Mouse (Mus musculus): Measurements from ENCODE around the gene Tpx2. TPM values are rescaled to one million over a fixed set of nuclear protein-coding genes. Genes with fewer than 3 reads are reported as not detected.

Tpx2 gene
- 14.0 and 17.7 TPM in 2 replicates for polyA plus RNA-seq (2015; fragmentation: Nextera tagmentation; extraction: Ambion mirVana)

DNA sequence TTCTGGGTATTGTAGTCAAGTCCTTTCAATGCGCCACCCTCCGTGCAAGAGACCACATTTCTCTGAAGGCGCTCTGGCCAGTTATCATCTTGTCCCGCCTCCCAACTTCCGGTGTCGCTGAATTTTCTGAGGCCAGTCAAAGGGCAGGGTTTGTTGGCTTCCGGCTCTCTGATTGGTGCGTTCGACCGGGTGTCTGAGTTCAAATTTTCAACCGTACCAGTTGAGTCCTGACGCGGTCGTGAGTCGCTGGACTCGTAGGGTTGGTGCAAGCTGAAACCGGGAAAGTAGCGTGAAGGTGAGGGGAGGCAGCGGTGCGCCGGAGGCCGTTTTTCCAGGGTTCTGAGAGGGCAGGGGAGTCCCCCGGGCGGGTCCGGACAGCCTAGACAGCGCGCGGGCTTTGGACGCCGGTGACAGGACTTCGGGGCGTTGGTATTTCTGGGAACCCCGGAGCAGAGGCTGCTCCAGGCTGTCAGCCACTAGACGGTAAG lies at the start of gene Tpx2:
TSS of gene Tpx2 (plus strand) at position 150 of the 488 bp plus-strand sequence.
- Histone ChIP-seq H3K9me3 (ENCODE audit: control insufficient read depth, low read length) (no peaks in the 10 kb centered on the region), H3K27ac (replicated peaks) (peak within 1 kb of the TSS; percentile 59; the same call in 1 of the 2 replicates), H3K4me2 (replicated peaks; ENCODE audit: low read depth) (peak within 1 kb of the TSS; percentile 77), H3K4me1 (replicated peaks; ENCODE audit: control insufficient read depth, insufficient read depth) (no peaks in the 10 kb centered on the region), H3K4me3 (ENCODE audit: low read depth, low read length) (peak within 1 kb of the TSS; percentile 79), H3K27me3 (ENCODE audit: control insufficient read depth, insufficient read depth, low read length) (no peaks in the 10 kb centered on the region), H3K9ac (ENCODE audit: low read length) (peak within 1 kb of the TSS; percentile 72), H3K36me3 (ENCODE audit: control insufficient read depth, insufficient read depth, low read length) (no peaks in the 10 kb centered on the region)
- ATAC-seq (ENCODE audit: low FRiP score, low TSS enrichment), result peak; percentile 99
- TF ChIP-seq EP300 (optimal IDR thresholded peaks at IDR 0.05) (no peak), CTCF (IDR thresholded peaks at IDR 0.05; ENCODE audit: low read depth) (peak; percentile 57)
- DNase-seq (ENCODE audit: low spot score), result peak; percentile 98
- WGBS, result under 1% methylated on average over 34 of the region's 34 CpGs

DNA sequence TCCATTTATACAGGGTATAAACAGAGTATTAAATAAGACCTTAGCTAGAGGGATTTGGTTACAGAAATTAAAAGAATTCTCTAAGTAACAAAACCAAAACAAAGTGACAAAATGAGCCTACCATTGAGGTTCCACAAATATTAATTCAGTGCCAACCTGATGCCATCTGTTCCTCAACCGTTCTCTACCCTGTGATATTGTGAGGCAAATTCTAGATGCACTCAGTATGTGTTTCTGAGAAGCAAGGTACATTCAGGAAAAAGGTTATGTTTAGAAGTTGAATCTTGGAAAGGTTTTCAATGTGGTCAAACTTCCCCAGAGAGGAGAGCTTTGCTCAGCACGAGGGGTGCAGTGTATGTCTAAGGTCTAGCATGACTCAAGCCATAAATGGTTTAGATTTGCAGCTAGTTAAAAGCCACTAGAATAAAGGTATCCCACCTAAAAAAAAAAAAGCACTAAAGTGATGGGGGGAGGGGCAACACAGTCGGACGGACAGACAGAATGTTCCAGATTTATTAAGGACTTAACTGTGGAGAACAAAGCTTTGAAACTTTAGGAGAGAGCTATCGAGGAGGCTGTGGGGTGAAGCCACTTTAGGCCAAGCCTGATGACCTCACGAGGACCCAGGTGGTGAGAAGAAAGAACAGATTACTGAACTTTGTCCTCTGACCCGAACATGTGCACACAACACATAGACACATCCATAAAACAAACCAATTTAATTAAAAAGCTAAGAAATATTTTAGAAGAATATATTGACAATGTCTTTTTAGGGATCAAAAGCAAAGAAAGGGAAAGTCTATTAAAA lies 47.6 kb upstream of the Tpx2 start:
- Histone ChIP-seq H3K27me3 (ENCODE audit: control insufficient read depth, insufficient read depth, low read length) (no peaks in the 10 kb centered on the region), H3K9ac (ENCODE audit: low read length) (no peak overlapping the region), H3K36me3 (ENCODE audit: control insufficient read depth, insufficient read depth, low read length) (0 out of 2 replicates have a peak, but pooled peaks cover 2% of the 10 kb centered on the region), H3K9me3 (ENCODE audit: control insufficient read depth, low read length) (no peaks in the 10 kb centered on the region), H3K4me2 (replicated peaks; ENCODE audit: low read depth) (no peak overlapping the region), H3K27ac (replicated peaks) (no peak overlapping the region), H3K4me3 (ENCODE audit: low read depth, low read length) (no peak overlapping the region), H3K4me1 (replicated peaks; ENCODE audit: control insufficient read depth, insufficient read depth) (peaks cover 6% of the 10 kb centered on the region; the same call in 1 of the 2 replicates)
- no peak for DNase-seq (ENCODE audit: low spot score)
- no peak for ATAC-seq (ENCODE audit: low FRiP score, low TSS enrichment)
- TF ChIP-seq EP300 (optimal IDR thresholded peaks at IDR 0.05) (no peak), CTCF (IDR thresholded peaks at IDR 0.05; ENCODE audit: low read depth) (no peak)
- 53% methylated on average over 7 of the region's 7 CpGs for WGBS

DNA sequence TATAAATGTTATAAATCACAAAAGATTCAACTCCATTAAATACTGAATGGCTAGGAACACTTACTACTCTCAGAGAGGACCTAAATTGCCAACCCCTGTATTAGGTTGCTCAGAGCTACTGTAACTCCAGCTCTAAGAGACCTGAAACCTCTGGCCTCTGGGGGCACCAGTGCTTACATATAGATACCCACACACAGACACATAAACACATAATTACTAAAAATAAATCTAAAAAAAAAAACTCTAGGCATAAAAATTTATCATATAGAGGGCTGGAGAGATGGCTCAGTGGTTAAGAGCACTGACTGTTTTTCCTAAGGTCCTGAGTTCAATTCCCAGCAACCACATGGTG lies 47.0 kb upstream of the Tpx2 start:
- Histone ChIP-seq H3K27ac (replicated peaks) (no peak overlapping the region), H3K4me3 (ENCODE audit: low read depth, low read length) (no peak overlapping the region), H3K9ac (ENCODE audit: low read length) (no peak overlapping the region), H3K9me3 (ENCODE audit: control insufficient read depth, low read length) (no peaks in the 10 kb centered on the region), H3K36me3 (ENCODE audit: control insufficient read depth, insufficient read depth, low read length) (0 out of 2 replicates have a peak, but pooled peaks cover 2% of the 10 kb centered on the region), H3K27me3 (ENCODE audit: control insufficient read depth, insufficient read depth, low read length) (no peaks in the 10 kb centered on the region), H3K4me1 (replicated peaks; ENCODE audit: control insufficient read depth, insufficient read depth) (peaks cover 6% of the 10 kb centered on the region; the same call in 1 of the 2 replicates), H3K4me2 (replicated peaks; ENCODE audit: low read depth) (no peak overlapping the region)
- TF ChIP-seq CTCF (IDR thresholded peaks at IDR 0.05; ENCODE audit: low read depth), result peak; percentile 4; the same call in 1 of the 2 replicates
- no peak for TF ChIP-seq EP300 (optimal IDR thresholded peaks at IDR 0.05)
- DNase-seq (ENCODE audit: low spot score) (no peak), ATAC-seq (ENCODE audit: low FRiP score, low TSS enrichment) (no peak)

DNA sequence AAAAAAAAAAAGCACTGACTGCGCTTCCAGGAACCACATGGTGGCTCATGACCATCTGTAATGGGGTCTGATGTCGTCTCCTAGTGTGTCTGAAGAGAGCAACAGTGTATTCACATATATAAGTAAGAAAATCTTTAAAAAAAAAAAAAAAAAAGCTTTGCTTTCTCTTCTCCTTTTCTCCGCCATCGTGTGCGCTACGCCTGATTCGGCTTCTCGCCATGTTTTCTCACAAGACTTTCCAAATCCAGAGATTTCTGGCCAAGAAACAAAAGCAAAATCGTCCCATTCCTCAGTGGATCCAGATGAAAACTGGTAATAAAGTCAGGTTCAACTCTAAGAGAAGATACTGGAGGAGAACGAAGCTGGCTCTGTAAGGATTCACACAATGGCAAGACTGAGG lies 45.5 kb upstream of the Tpx2 start:
- DNase-seq (ENCODE audit: low spot score) (no peak), ATAC-seq (ENCODE audit: low FRiP score, low TSS enrichment) (no peak)
- H3K4me3 ChIP-seq (ENCODE audit: low read depth, low read length), result no peak overlapping the region
- peaks cover 4% of the 10 kb centered on the region; the same call in 1 of the 2 replicates for H3K36me3 ChIP-seq (ENCODE audit: control insufficient read depth, insufficient read depth, low read length)
- no peaks in the 10 kb centered on the region for H3K27me3 ChIP-seq (ENCODE audit: control insufficient read depth, insufficient read depth, low read length)
- no peak overlapping the region for H3K9ac ChIP-seq (ENCODE audit: low read length)
- H3K4me1 ChIP-seq (replicated peaks; ENCODE audit: control insufficient read depth, insufficient read depth), result peaks cover 6% of the 10 kb centered on the region; the same call in 1 of the 2 replicates
- no peak overlapping the region for H3K27ac ChIP-seq (replicated peaks)
- no peaks in the 10 kb centered on the region for H3K9me3 ChIP-seq (ENCODE audit: control insufficient read depth, low read length)
- no peak for TF ChIP-seq CTCF (IDR thresholded peaks at IDR 0.05; ENCODE audit: low read depth)
- TF ChIP-seq EP300 (optimal IDR thresholded peaks at IDR 0.05), result no peak
- 93% methylated on average over 10 of the region's 10 CpGs for WGBS
- no peak overlapping the region for H3K4me2 ChIP-seq (replicated peaks; ENCODE audit: low read depth)

DNA sequence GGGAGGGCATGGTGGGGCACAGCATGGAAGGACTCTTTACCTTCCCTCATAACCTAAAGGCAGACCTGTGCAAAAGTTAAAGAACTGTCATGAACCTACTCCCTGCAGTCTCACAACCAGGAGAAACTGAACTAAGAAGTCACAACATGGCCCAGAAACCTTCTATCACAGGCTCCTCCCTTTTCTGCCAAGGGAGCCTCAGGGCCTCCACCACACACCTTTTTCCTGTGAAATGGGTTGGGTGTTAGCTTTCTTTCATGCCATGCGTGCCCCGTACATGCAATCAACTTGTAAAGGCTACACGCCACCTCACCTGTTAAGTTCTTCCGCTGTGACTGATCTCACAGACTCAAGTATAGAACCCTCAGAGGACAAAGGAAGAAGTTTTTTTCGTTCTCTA lies 44.7 kb upstream of the Tpx2 start:
- DNase-seq (ENCODE audit: low spot score) (no peak), ATAC-seq (ENCODE audit: low FRiP score, low TSS enrichment) (no peak)
- TF ChIP-seq CTCF (IDR thresholded peaks at IDR 0.05; ENCODE audit: low read depth), result no peak
- TF ChIP-seq EP300 (optimal IDR thresholded peaks at IDR 0.05), result no peak
- Histone ChIP-seq H3K27me3 (ENCODE audit: control insufficient read depth, insufficient read depth, low read length) (no peaks in the 10 kb centered on the region), H3K4me3 (ENCODE audit: low read depth, low read length) (no peak overlapping the region), H3K9ac (ENCODE audit: low read length) (no peak overlapping the region), H3K27ac (replicated peaks) (no peak overlapping the region), H3K4me2 (replicated peaks; ENCODE audit: low read depth) (no peak overlapping the region), H3K4me1 (replicated peaks; ENCODE audit: control insufficient read depth, insufficient read depth) (peaks cover 6% of the 10 kb centered on the region; the same call in 1 of the 2 replicates), H3K36me3 (ENCODE audit: control insufficient read depth, insufficient read depth, low read length) (peaks cover 2% of the 10 kb centered on the region; the same call in 1 of the 2 replicates), H3K9me3 (ENCODE audit: control insufficient read depth, low read length) (no peaks in the 10 kb centered on the region)
- WGBS, result 83% methylated on average over 5 of the region's 5 CpGs
